Mouse (Mus musculus): Measurements from ENCODE around the gene Gng2. TPM values are rescaled to one million over a fixed set of nuclear protein-coding genes. Genes with fewer than 3 reads are reported as not detected.
A peak's percentile ranks its signal among the peaks of the same experiment; 100 is the strongest.

Gene Gng2
- polyA plus RNA-seq (2016; fragmentation: Nextera tagmentation; extraction: Ambion mirVana) = 233 and 249 TPM in 2 replicates

GRCm38 (mm10) chr14:19977271-19978024, at the start of gene Gng2:
Gene Gng2 (minus strand): TSS chr14:19977627.
- ATAC-seq (ENCODE audit: low FRiP score, low read depth) = peak; percentile 57
- Histone ChIP-seq H3K4me1 (peaks cover 22% of the 10 kb centered on the region), H3K27me3 (replicated peaks) (no peaks in the 10 kb centered on the region), H3K9ac (peak within 1 kb of the TSS; percentile 72), H3K27ac (peak within 1 kb of the TSS; percentile 92), H3K9me3 (no peaks in the 10 kb centered on the region), H3K4me3 (peak within 1 kb of the TSS; percentile 57), H3K36me3 (no peaks in the 10 kb centered on the region), H3K4me2 (replicated peaks) (peak within 1 kb of the TSS; percentile 62)
- 3% methylated on average over 15 of the region's 15 CpGs for WGBS

- WGBS = 77% methylated on average over 6 of the region's 6 CpGs
- H3K4me1 ChIP-seq = no peaks in the 10 kb centered on the region
- no peak overlapping the region for H3K4me2 ChIP-seq (replicated peaks)
- no peaks in the 10 kb centered on the region for H3K9me3 ChIP-seq
- H3K27ac ChIP-seq = no peak overlapping the region
- no peaks in the 10 kb centered on the region for H3K36me3 ChIP-seq
- H3K9ac ChIP-seq = no peak overlapping the region
- H3K27me3 ChIP-seq (replicated peaks) = no peaks in the 10 kb centered on the region
- no peak overlapping the region for H3K4me3 ChIP-seq
- ATAC-seq (ENCODE audit: low FRiP score, low read depth) = no peak
These were observed 47.7 kb upstream of the Gng2 start for GRCm38 (mm10) chr14:20024888-20025719.

- no peaks in the 10 kb centered on the region for H3K4me1 ChIP-seq
- H3K9me3 ChIP-seq = no peaks in the 10 kb centered on the region
- H3K9ac ChIP-seq = no peak overlapping the region
- H3K4me2 ChIP-seq (replicated peaks) = no peak overlapping the region
- H3K27me3 ChIP-seq (replicated peaks) = no peaks in the 10 kb centered on the region
- H3K36me3 ChIP-seq = no peaks in the 10 kb centered on the region
- no peak overlapping the region for H3K4me3 ChIP-seq
- H3K27ac ChIP-seq = no peak overlapping the region
- WGBS = 94% methylated on average over 2 of the region's 2 CpGs
- no peak for ATAC-seq (ENCODE audit: low FRiP score, low read depth)
These were observed 46.5 kb upstream of the Gng2 start for GRCm38 (mm10) chr14:20023939-20024338.

- no peaks in the 10 kb centered on the region for H3K9me3 ChIP-seq
- H3K36me3 ChIP-seq = no peaks in the 10 kb centered on the region
- H3K4me3 ChIP-seq = no peak overlapping the region
- whole genome bisulfite sequencing = 78% methylated on average over 3 of the region's 3 CpGs
- H3K27me3 ChIP-seq (replicated peaks) = no peaks in the 10 kb centered on the region
- H3K27ac ChIP-seq = no peak overlapping the region
- no peak for ATAC-seq (ENCODE audit: low FRiP score, low read depth)
- H3K4me1 ChIP-seq = no peaks in the 10 kb centered on the region
- H3K9ac ChIP-seq = no peak overlapping the region
- H3K4me2 ChIP-seq (replicated peaks) = no peak overlapping the region
These were observed 42.1 kb upstream of the Gng2 start for GRCm38 (mm10) chr14:20019486-20019885.

- ATAC-seq (ENCODE audit: low FRiP score, low read depth) = no peak
- 74% methylated on average over 9 of the region's 9 CpGs for WGBS
- Histone ChIP-seq H3K36me3 (no peaks in the 10 kb centered on the region), H3K27ac (no peak overlapping the region), H3K9ac (no peak overlapping the region), H3K27me3 (replicated peaks) (no peaks in the 10 kb centered on the region), H3K4me1 (no peaks in the 10 kb centered on the region), H3K4me3 (no peak overlapping the region), H3K4me2 (replicated peaks) (no peak overlapping the region), H3K9me3 (no peaks in the 10 kb centered on the region)
These were observed 35.3 kb upstream of the Gng2 start for GRCm38 (mm10) chr14:20012506-20013275.

GRCm38 (mm10) chr14:20007446-20007845, 30.0 kb upstream of the Gng2 start:
- Histone ChIP-seq H3K4me1 (no peaks in the 10 kb centered on the region), H3K9ac (no peak overlapping the region), H3K4me3 (no peak overlapping the region), H3K36me3 (no peaks in the 10 kb centered on the region), H3K27ac (no peak overlapping the region), H3K27me3 (replicated peaks) (no peaks in the 10 kb centered on the region), H3K4me2 (replicated peaks) (no peak overlapping the region), H3K9me3 (peaks cover 6% of the 10 kb centered on the region; the same call in 1 of the 2 replicates)
- WGBS = 71% methylated on average over 3 of the region's 3 CpGs
- ATAC-seq (ENCODE audit: low FRiP score, low read depth) = no peak

GRCm38 (mm10) chr14:20004777-20005289, 27.4 kb upstream of the Gng2 start:
- Histone ChIP-seq H3K9me3 (peaks cover 6% of the 10 kb centered on the region; the same call in 1 of the 2 replicates), H3K27ac (no peak overlapping the region)

GRCm38 (mm10) chr14:19996853-19997252, 19.4 kb upstream of the Gng2 start:
- no peak overlapping the region for H3K4me2 ChIP-seq (replicated peaks)
- 76% methylated on average over 5 of the region's 5 CpGs for WGBS
- peaks cover 1% of the 10 kb centered on the region; the same call in 1 of the 2 replicates for H3K4me1 ChIP-seq
- H3K9ac ChIP-seq = no peak overlapping the region
- H3K36me3 ChIP-seq = no peaks in the 10 kb centered on the region
- H3K9me3 ChIP-seq = no peaks in the 10 kb centered on the region
- no peaks in the 10 kb centered on the region for H3K27me3 ChIP-seq (replicated peaks)
- H3K27ac ChIP-seq = no peak overlapping the region
- no peak for ATAC-seq (ENCODE audit: low FRiP score, low read depth)
- no peak overlapping the region for H3K4me3 ChIP-seq

More at GRCm38 (mm10) chr14:20004777-20005289, 27.4 kb upstream of the Gng2 start:
- Histone ChIP-seq H3K4me2 (replicated peaks) (no peak overlapping the region), H3K4me3 (no peak overlapping the region), H3K27me3 (replicated peaks) (no peaks in the 10 kb centered on the region), H3K4me1 (no peaks in the 10 kb centered on the region), H3K36me3 (no peaks in the 10 kb centered on the region), H3K9ac (no peak overlapping the region)
- ATAC-seq (ENCODE audit: low FRiP score, low read depth) = no peak

- Histone ChIP-seq H3K27me3 (replicated peaks) (no peaks in the 10 kb centered on the region), H3K4me2 (replicated peaks) (no peak overlapping the region), H3K4me1 (peaks cover 6% of the 10 kb centered on the region; the same call in 1 of the 2 replicates), H3K4me3 (no peak overlapping the region), H3K9ac (no peak overlapping the region), H3K36me3 (no peaks in the 10 kb centered on the region), H3K9me3 (no peaks in the 10 kb centered on the region), H3K27ac (no peak overlapping the region)
- no peak for ATAC-seq (ENCODE audit: low FRiP score, low read depth)
- 89% methylated on average over 4 of the region's 4 CpGs for WGBS
These were observed 18.5 kb upstream of the Gng2 start for GRCm38 (mm10) chr14:19995943-19996342.

GRCm38 (mm10) chr14:19994068-19994467, 16.6 kb upstream of the Gng2 start:
- H3K4me1 ChIP-seq = peaks cover 9% of the 10 kb centered on the region; the same call in 1 of the 2 replicates
- ATAC-seq (ENCODE audit: low FRiP score, low read depth) = no peak
- H3K27me3 ChIP-seq (replicated peaks) = no peaks in the 10 kb centered on the region
- no peaks in the 10 kb centered on the region for H3K36me3 ChIP-seq
- H3K4me3 ChIP-seq = no peak overlapping the region
- no peak overlapping the region for H3K4me2 ChIP-seq (replicated peaks)
- H3K9ac ChIP-seq = no peak overlapping the region
- 64% methylated on average over 5 of the region's 5 CpGs for WGBS
- H3K27ac ChIP-seq = no peak overlapping the region
- H3K9me3 ChIP-seq = no peaks in the 10 kb centered on the region

GRCm38 (mm10) chr14:19993570-19993883, 16.1 kb upstream of the Gng2 start:
- no peak overlapping the region for H3K4me2 ChIP-seq (replicated peaks)
- H3K4me1 ChIP-seq = peaks cover 9% of the 10 kb centered on the region; the same call in 1 of the 2 replicates
- H3K9me3 ChIP-seq = no peaks in the 10 kb centered on the region
- 87% methylated on average over 3 of the region's 3 CpGs for WGBS
- no peak overlapping the region for H3K4me3 ChIP-seq
- H3K27me3 ChIP-seq (replicated peaks) = no peaks in the 10 kb centered on the region
- ATAC-seq (ENCODE audit: low FRiP score, low read depth) = no peak
- no peak overlapping the region for H3K27ac ChIP-seq
- H3K36me3 ChIP-seq = no peaks in the 10 kb centered on the region
- H3K9ac ChIP-seq = no peak overlapping the region
